Mouse (Mus musculus): ENCODE measurements at regions not wholly inside any gene's neighbourhood (a gene's known extent, or its start where the extent isn't known, plus 50 kb on each side); places are given as distances from the start of the nearest gene placed in this dataset.

- TF ChIP-seq CTCF (IDR thresholded peaks at IDR 0.05; ENCODE audit: borderline replicate concordance, insufficient read depth, low read length) (no peak), POLR2A (IDR thresholded peaks at IDR 0.05; ENCODE audit: low read depth, low read length) (no peak)
These were observed 71.2 kb downstream of the Cavin2 start for GRCm38 (mm10) chr1:51360095-51360494.
